Mouse (Mus musculus): Measurements from ENCODE around the gene Zfp82.

DNA sequence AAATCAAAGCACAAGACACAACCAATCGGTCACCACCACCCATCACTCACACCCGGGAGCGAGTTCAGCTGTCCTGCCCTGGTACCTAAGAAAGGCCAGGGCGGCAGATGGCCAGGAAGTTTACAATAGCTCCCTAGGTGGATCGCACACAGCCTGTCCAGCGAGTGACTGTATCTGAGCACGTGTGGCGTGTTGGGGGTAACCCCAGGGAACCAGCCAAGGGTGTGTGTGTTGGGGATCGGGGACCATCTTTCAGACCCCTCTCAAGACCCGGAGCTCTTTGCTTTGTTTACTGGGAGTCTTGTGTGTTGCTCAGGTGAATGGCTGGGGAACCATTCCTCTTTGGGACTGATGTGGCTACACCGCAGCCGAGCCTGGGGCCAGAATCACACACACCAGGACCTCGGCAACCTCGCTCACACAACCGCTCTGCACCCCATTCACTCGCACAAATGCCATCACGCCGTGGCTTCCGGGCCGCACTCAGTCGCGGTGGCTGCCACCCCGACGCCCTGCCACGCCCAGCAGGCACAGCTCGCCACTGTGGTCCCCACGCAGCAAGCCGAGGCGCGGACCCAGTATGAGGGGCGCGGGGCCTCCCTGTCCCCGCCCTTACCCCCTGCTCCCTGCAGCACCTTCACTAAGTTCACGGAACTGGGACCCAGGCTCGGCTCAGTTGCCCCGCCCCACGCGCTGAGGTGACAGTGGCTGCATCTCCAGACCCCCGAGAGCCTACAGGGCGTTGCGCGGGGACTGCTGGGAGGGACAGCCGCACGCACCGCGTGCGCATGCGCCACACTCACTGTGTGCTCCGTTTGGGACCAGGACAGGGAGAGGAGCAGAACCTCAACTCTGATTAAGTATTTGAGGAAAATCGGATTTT, at the start of gene Zfp82:
- TF ChIP-seq CTCF (IDR thresholded peaks at IDR 0.05 in 2 of 3, conservative IDR thresholded peaks at IDR 0.05 in 1 of 3; ENCODE audit: control insufficient read depth in 1 of 3, insufficient read depth in 1 of 3, low read depth in 2 of 3, low read length in 3 of 3, poor library complexity in 1 of 3, severe bottlenecking in 1 of 3) (no peak), POLR2A (IDR thresholded peaks at IDR 0.05; ENCODE audit: control insufficient read depth in 1 of 2, insufficient read depth in 1 of 2, low read depth in 1 of 2, low read length in 2 of 2, poor library complexity in 1 of 2) (peak; percentile 42 to 75), POLR2AphosphoS2 (IDR thresholded peaks at IDR 0.05; ENCODE audit: low read length) (peak; percentile 69; the same call in 1 of the 2 replicates), BHLHE40 (IDR thresholded peaks at IDR 0.05; ENCODE audit: borderline replicate concordance, low read depth, low read length) (no peak), EP300 (IDR thresholded peaks at IDR 0.05; ENCODE audit: low read depth in 1 of 2, low read length in 2 of 2) (no peak), MAX (IDR thresholded peaks at IDR 0.05; ENCODE audit: low read length) (peak; percentile 25; the same call in 1 of the 2 replicates), NRF1 (IDR thresholded peaks at IDR 0.05; ENCODE audit: insufficient read depth, low read depth, low read length, poor library complexity, severe bottlenecking) (peak; percentile 87), GABPA (IDR thresholded peaks at IDR 0.05; ENCODE audit: low read depth, low read length) (no peak), SIN3A (IDR thresholded peaks at IDR 0.05; ENCODE audit: low read length) (peak; percentile 48), MAZ (IDR thresholded peaks at IDR 0.05; ENCODE audit: low read depth, low read length) (0 out of 2 replicates have a peak, but pooled peaks have one; percentile 74)
